21 mouse cellular contexts compared by ENCODE assay signal in the genomic region with DNA sequence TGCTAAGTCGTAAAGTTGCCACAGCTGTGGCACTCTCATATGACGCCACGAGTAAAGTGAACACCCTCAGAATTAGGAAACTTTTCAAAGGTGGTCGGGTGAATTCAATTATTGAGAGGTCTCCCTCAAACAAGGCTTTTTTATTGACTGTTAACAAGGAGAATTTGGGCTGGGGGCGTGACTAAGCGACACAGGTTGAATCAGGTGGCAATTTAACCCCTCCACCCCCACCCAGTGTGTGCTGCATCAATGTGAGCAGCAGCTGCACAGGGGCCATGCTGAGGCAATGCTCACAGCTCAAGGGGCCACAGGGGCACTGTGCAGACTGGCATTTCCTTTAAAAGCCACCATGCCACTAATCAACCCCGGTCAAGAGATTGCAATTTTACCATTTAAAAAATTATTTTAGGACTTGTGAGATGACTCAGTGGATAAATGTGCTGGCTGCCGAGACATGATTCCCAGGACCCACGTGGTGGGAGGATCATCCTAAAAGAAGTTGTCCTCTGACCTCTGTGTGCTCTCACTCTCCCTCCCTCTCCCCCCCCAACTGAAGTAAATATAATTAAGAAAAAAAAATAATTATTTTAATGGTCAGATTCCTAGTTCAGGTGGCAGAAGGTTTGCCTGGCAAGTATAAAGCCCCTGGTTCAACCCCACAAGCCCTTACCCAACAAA.
DNase-seq lines count a peak whose midpoint lies in the region; ATAC-seq and TF ChIP-seq lines count a peak whose summit lies in the region.
"Had no signal": no experiment of that assay in that cellular context is flagged by ENCODE, and none has a peak within 500 bp of the region (broad histone marks: within the 10 kb centered on the region; RNA-seq: fewer than 3 reads in every experiment).

No protein-coding gene starts in this region.

- H3K27me3 ChIP-seq in kidney, embryonic 15.5 days = no peaks in the 10 kb centered on the region
- H3K27me3 ChIP-seq in lung, postnatal 0 days (replicated peaks; ENCODE audit: insufficient read depth, low read length) = no peaks in the 10 kb centered on the region
- H3K27me3 ChIP-seq in limb, embryonic 10.5 days (ENCODE audit: low read depth, poor library complexity, severe bottlenecking) = no peaks in the 10 kb centered on the region
- H3K27me3 ChIP-seq: embryonic facial prominence, embryonic 15.5 days; heart, embryonic 15.5 days; hindbrain, embryonic 15.5 days; intestine, embryonic 15.5 days; midbrain, embryonic 15.5 days; stomach, embryonic 15.5 days had no signal

- no peak overlapping the region for H3K4me2 ChIP-seq in kidney, embryonic 15.5 days
- no peak overlapping the region for H3K4me2 ChIP-seq in lung, postnatal 0 days (replicated peaks; ENCODE audit: low read depth, low read length)
- H3K4me2 ChIP-seq: embryonic facial prominence, embryonic 15.5 days; heart, embryonic 15.5 days; hindbrain, embryonic 15.5 days; intestine, embryonic 15.5 days; midbrain, embryonic 15.5 days; stomach, embryonic 15.5 days had no signal

- 31% methylated on average over 9 of the region's 9 CpGs for WGBS in kidney, embryonic 15.5 days
- WGBS in lung, postnatal 0 days = 41% methylated on average over 9 of the region's 9 CpGs
- 33% methylated on average over 9 of the region's 9 CpGs for WGBS in limb, embryonic 10.5 days

- H3K36me3 ChIP-seq in kidney, embryonic 15.5 days = no peaks in the 10 kb centered on the region
- H3K36me3 ChIP-seq in lung, postnatal 0 days (ENCODE audit: insufficient read depth, low read length) = no peaks in the 10 kb centered on the region
- H3K36me3 ChIP-seq in limb, embryonic 10.5 days = no peaks in the 10 kb centered on the region
- H3K36me3 ChIP-seq: embryonic facial prominence, embryonic 15.5 days; heart, embryonic 15.5 days; hindbrain, embryonic 15.5 days; intestine, embryonic 15.5 days; midbrain, embryonic 15.5 days; stomach, embryonic 15.5 days had no signal

- H3K4me1 ChIP-seq in kidney, embryonic 15.5 days = peaks cover 17% of the 10 kb centered on the region
- H3K4me1 ChIP-seq in lung, postnatal 0 days (ENCODE audit: insufficient read depth, low read depth, low read length) = no peaks in the 10 kb centered on the region
- H3K4me1 ChIP-seq in limb, embryonic 10.5 days = peaks cover 22% of the 10 kb centered on the region
- H3K4me1 ChIP-seq: heart, embryonic 15.5 days; intestine, embryonic 15.5 days had no signal

- no peak overlapping the region for H3K4me3 ChIP-seq in kidney, embryonic 15.5 days (replicated peaks)
- no peak overlapping the region for H3K4me3 ChIP-seq in lung, postnatal 0 days (ENCODE audit: low read depth, low read length)
- no peak overlapping the region for H3K4me3 ChIP-seq in limb, embryonic 10.5 days
- H3K4me3 ChIP-seq: embryonic facial prominence, embryonic 15.5 days; heart, adult 2 months; heart, embryonic 15.5 days; hindbrain, embryonic 15.5 days; intestine, embryonic 15.5 days; midbrain, embryonic 15.5 days; stomach, embryonic 15.5 days had no signal

- no peak for TF ChIP-seq EP300 in lung, postnatal 0 days (IDR thresholded peaks at IDR 0.05)

- no peak for DNase-seq in kidney, postnatal 4 days
- no peak for DNase-seq in lung, postnatal 0 days (ENCODE audit: low spot score)
- no peak for DNase-seq in lung, adult 18-20 months
- DNase-seq in limb, embryonic 10.5 days (ENCODE audit: low spot score) = peak; percentile 54
- no peak for DNase-seq in thymus, postnatal 0 days (ENCODE audit: low spot score)
- DNase-seq in thymus, postnatal 4 days = no peak
- DNase-seq: adrenal gland, postnatal 10 days; cerebellum, postnatal 14 days; gastrocnemius, postnatal 14 days; heart, adult 2 months; heart, postnatal 4 days; liver, postnatal 0 days; right cerebral cortex, postnatal 14 days; thymus, adult 18-20 months had no signal

- H3K9me3 ChIP-seq in kidney, embryonic 15.5 days (replicated peaks) = no peaks in the 10 kb centered on the region
- no peaks in the 10 kb centered on the region for H3K9me3 ChIP-seq in lung, postnatal 0 days (ENCODE audit: low read length)
- H3K9me3 ChIP-seq in limb, embryonic 10.5 days (replicated peaks) = no peaks in the 10 kb centered on the region
- H3K9me3 ChIP-seq: embryonic facial prominence, embryonic 15.5 days; heart, embryonic 15.5 days; hindbrain, embryonic 15.5 days; intestine, embryonic 15.5 days; midbrain, embryonic 15.5 days; stomach, embryonic 15.5 days had no signal

- H3K27ac ChIP-seq in kidney, embryonic 15.5 days = 0 out of 2 replicates have a peak overlapping the region, but pooled peaks have one; percentile 13
- H3K27ac ChIP-seq in lung, postnatal 0 days (ENCODE audit: low read length) = peak overlapping the region; percentile 63
- no peak overlapping the region for H3K27ac ChIP-seq in limb, embryonic 10.5 days
- H3K27ac ChIP-seq: embryonic facial prominence, embryonic 15.5 days; heart, adult 2 months; heart, embryonic 15.5 days; hindbrain, embryonic 15.5 days; intestine, embryonic 15.5 days; midbrain, embryonic 15.5 days; stomach, embryonic 15.5 days had no signal

- ATAC-seq in kidney, embryonic 15.5 days (replicated peaks; ENCODE audit: low FRiP score) = no peak
- ATAC-seq in lung, postnatal 0 days = peak; percentile 30
- ATAC-seq: intestine, embryonic 15.5 days; liver, postnatal 0 days; midbrain, embryonic 15.5 days had no signal

- no peak overlapping the region for H3K9ac ChIP-seq in kidney, embryonic 15.5 days
- no peak overlapping the region for H3K9ac ChIP-seq in lung, postnatal 0 days (replicated peaks; ENCODE audit: low read depth)
- H3K9ac ChIP-seq: embryonic facial prominence, embryonic 15.5 days; heart, embryonic 15.5 days; hindbrain, embryonic 15.5 days; intestine, embryonic 15.5 days; liver, postnatal 0 days; midbrain, embryonic 15.5 days; stomach, embryonic 15.5 days had no signal

- TF ChIP-seq CTCF in lung, postnatal 0 days (IDR thresholded peaks at IDR 0.05) = no peak
